Mouse (Mus musculus): ENCODE measurements around the gene Eml2.

Gene Eml2

GRCm38 (mm10) chr7:19160115-19160514, 16.1 kb upstream of the Eml2 start:
- no peak for DNase-seq (ENCODE audit: extremely low spot score, low read depth, low spot score)

GRCm38 (mm10) chr7:19162928-19163327, 13.3 kb upstream of the Eml2 start:
- DNase-seq (ENCODE audit: extremely low spot score, low read depth, low spot score) = no peak

GRCm38 (mm10) chr7:19163752-19164151, 12.5 kb upstream of the Eml2 start:
- no peak for DNase-seq (ENCODE audit: extremely low spot score, low read depth, low spot score)

- DNase-seq (ENCODE audit: extremely low spot score, low read depth, low spot score) = no peak
Measured at GRCm38 (mm10) chr7:19164189-19164588, 12.0 kb upstream of the Eml2 start.

GRCm38 (mm10) chr7:19164978-19165377, 11.2 kb upstream of the Eml2 start:
- no peak for DNase-seq (ENCODE audit: extremely low spot score, low read depth, low spot score)

- no peak for DNase-seq (ENCODE audit: extremely low spot score, low read depth, low spot score)
Measured at GRCm38 (mm10) chr7:19165656-19166423, 10.4 kb upstream of the Eml2 start, which contains the start of gene Gipr. TSS of gene Gipr (minus strand) at chr7:19166127.

- DNase-seq (ENCODE audit: extremely low spot score, low read depth, low spot score) = no peak
Measured at GRCm38 (mm10) chr7:19166990-19167389, 9.2 kb upstream of the Eml2 start.

- DNase-seq (ENCODE audit: extremely low spot score, low read depth, low spot score) = no peak
Measured at GRCm38 (mm10) chr7:19169506-19169905, 6.7 kb upstream of the Eml2 start.

GRCm38 (mm10) chr7:19170142-19170541, 6.1 kb upstream of the Eml2 start:
- no peak for DNase-seq (ENCODE audit: extremely low spot score, low read depth, low spot score)

GRCm38 (mm10) chr7:19171831-19172230, 4.4 kb upstream of the Eml2 start:
- DNase-seq (ENCODE audit: extremely low spot score, low read depth, low spot score) = no peak

GRCm38 (mm10) chr7:19172874-19173273, 3.3 kb upstream of the Eml2 start:
- no peak for DNase-seq (ENCODE audit: extremely low spot score, low read depth, low spot score)

GRCm38 (mm10) chr7:19176516-19176947, 311 bp downstream of the Eml2 start:
- DNase-seq (ENCODE audit: extremely low spot score, low read depth, low spot score) = no peak

- DNase-seq (ENCODE audit: extremely low spot score, low read depth, low spot score) = no peak
Measured at GRCm38 (mm10) chr7:19177216-19177615, 995 bp downstream of the Eml2 start.

- DNase-seq (ENCODE audit: extremely low spot score, low read depth, low spot score) = no peak
Measured at GRCm38 (mm10) chr7:19178035-19178434, 1.8 kb downstream of the Eml2 start.

- DNase-seq (ENCODE audit: extremely low spot score, low read depth, low spot score) = no peak
Measured at GRCm38 (mm10) chr7:19178443-19179092, 2.3 kb downstream of the Eml2 start.

GRCm38 (mm10) chr7:19179173-19179572, 3.0 kb downstream of the Eml2 start:
- no peak for DNase-seq (ENCODE audit: extremely low spot score, low read depth, low spot score)

GRCm38 (mm10) chr7:19179936-19180335, 3.7 kb downstream of the Eml2 start:
- no peak for DNase-seq (ENCODE audit: extremely low spot score, low read depth, low spot score)

GRCm38 (mm10) chr7:19180862-19181429, 4.7 kb downstream of the Eml2 start:
- DNase-seq (ENCODE audit: extremely low spot score, low read depth, low spot score) = no peak

- no peak for DNase-seq (ENCODE audit: extremely low spot score, low read depth, low spot score)
Measured at GRCm38 (mm10) chr7:19184250-19184649, 8.0 kb downstream of the Eml2 start.

GRCm38 (mm10) chr7:19184758-19185157, 8.5 kb downstream of the Eml2 start:
- DNase-seq (ENCODE audit: extremely low spot score, low read depth, low spot score) = no peak

GRCm38 (mm10) chr7:19194676-19195075, 18.5 kb downstream of the Eml2 start:
- no peak for DNase-seq (ENCODE audit: extremely low spot score, low read depth, low spot score)

- no peak for DNase-seq (ENCODE audit: extremely low spot score, low read depth, low spot score)
Measured at GRCm38 (mm10) chr7:19196676-19197075, 20.5 kb downstream of the Eml2 start.
